Mouse (Mus musculus) heart, adult 18-20 months (tissue): ENCODE measurements around the gene Wbp11. TPM values are rescaled to one million over a fixed set of nuclear protein-coding genes. Genes with fewer than 3 reads are reported as not detected.

ENCODE experiments used
- DNase-seq, 2 experiments: peaks; one replicate each; pipeline ENCODE4 v3.0.0; 2021 to 2022; ENCODE audit warnings: mixed read lengths in 1 of 2
- total RNA-seq, 2 experiments: library from RNA; stranded (reverse); gene quantifications; 2 replicates each; pipeline ENCODE4 v1.2.3; 2021

Gene Wbp11
- total RNA-seq, 2 experiments from 2014 or later: 53.4 to 64.0 TPM

- no peak for DNase-seq
These were observed 9.3 kb upstream of the Wbp11 start for GRCm38 (mm10) chr6:136837323-136837722.

- no peak for DNase-seq
These were observed 7.3 kb upstream of the Wbp11 start, which contains the start of gene Smco3 for GRCm38 (mm10) chr6:136835352-136835751. Gene Smco3 (minus strand): TSS chr6:136835452.

- DNase-seq: no peak
These were observed 3.7 kb upstream of the Wbp11 start for GRCm38 (mm10) chr6:136831712-136832111.

- DNase-seq: no peak
These were observed 648 bp upstream of the Wbp11 start for GRCm38 (mm10) chr6:136828681-136829080.

- peak in 1 of 2 experiments; percentile 29 for DNase-seq
These were observed 535 bp downstream of the Wbp11 start, which contains the start of gene BC049715 for GRCm38 (mm10) chr6:136827516-136827880. Gene BC049715 (plus strand): TSS chr6:136827626.

GRCm38 (mm10) chr6:136827116-136827515, 917 bp downstream of the Wbp11 start:
- no peak for DNase-seq

- DNase-seq: no peak
These were observed 3.0 kb downstream of the Wbp11 start for GRCm38 (mm10) chr6:136824987-136825386.

- DNase-seq: no peak
These were observed 6.9 kb downstream of the Wbp11 start for GRCm38 (mm10) chr6:136821086-136821485.

- DNase-seq: peak in 1 of 2 experiments; percentile 18
These were observed 7.7 kb downstream of the Wbp11 start for GRCm38 (mm10) chr6:136820381-136820780.

GRCm38 (mm10) chr6:136817549-136817948, 10.5 kb downstream of the Wbp11 start:
- DNase-seq: no peak

GRCm38 (mm10) chr6:136816826-136817225, 11.2 kb downstream of the Wbp11 start:
- no peak for DNase-seq

GRCm38 (mm10) chr6:136815381-136815780, 12.7 kb downstream of the Wbp11 start:
- no peak for DNase-seq

GRCm38 (mm10) chr6:136813117-136813516, 14.9 kb downstream of the Wbp11 start:
- DNase-seq: peak in 1 of 2 experiments; percentile 20

GRCm38 (mm10) chr6:136811196-136811595, 16.8 kb downstream of the Wbp11 start:
- no peak for DNase-seq

- no peak for DNase-seq
These were observed 18.4 kb downstream of the Wbp11 start for GRCm38 (mm10) chr6:136809673-136810072.

GRCm38 (mm10) chr6:136809077-136809476, 19.0 kb downstream of the Wbp11 start:
- DNase-seq: peak; percentile 75 to 76

- DNase-seq: peak; percentile 36 to 56
These were observed 19.4 kb downstream of the Wbp11 start for GRCm38 (mm10) chr6:136808631-136809046.

GRCm38 (mm10) chr6:136808014-136808417, 20.0 kb downstream of the Wbp11 start, which contains the start of gene H2afj:
Gene H2afj (plus strand): TSS chr6:136808244.
- peak; percentile 99 for DNase-seq

- no peak for DNase-seq
These were observed 20.5 kb downstream of the Wbp11 start for GRCm38 (mm10) chr6:136807395-136808013.

- no peak for DNase-seq
These were observed 21.2 kb downstream of the Wbp11 start for GRCm38 (mm10) chr6:136806819-136807218.

GRCm38 (mm10) chr6:136805409-136805775, 22.6 kb downstream of the Wbp11 start:
- no peak for DNase-seq

- DNase-seq: no peak
These were observed 23.2 kb downstream of the Wbp11 start for GRCm38 (mm10) chr6:136804705-136805408.
